Comparison of ENCODE assay signal across 23 mouse cellular contexts in genomic region chr4:100300171-100300570, GRCm38 (mm10).
DNase-seq lines count a peak whose midpoint lies in the region; ATAC-seq and TF ChIP-seq lines count a peak whose summit lies in the region.
"Had no signal": no experiment of that assay in that cellular context is flagged by ENCODE, and none has a peak within 500 bp of the region (broad histone marks: within the 10 kb centered on the region; RNA-seq: fewer than 3 reads in every experiment).

No protein-coding gene starts in this region.

- no peaks in the 10 kb centered on the region for H3K4me1 ChIP-seq in intestine, embryonic 15.5 days (replicated peaks)
- no peaks in the 10 kb centered on the region for H3K4me1 ChIP-seq in intestine, postnatal 0 days (replicated peaks; ENCODE audit: control insufficient read depth, insufficient read depth, low read length)
- H3K4me1 ChIP-seq in stomach, embryonic 15.5 days, result peaks cover 4% of the 10 kb centered on the region; the same call in 1 of the 2 replicates
- H3K4me1 ChIP-seq in stomach, postnatal 0 days (replicated peaks; ENCODE audit: control insufficient read depth, insufficient read depth), result no peaks in the 10 kb centered on the region
- H3K4me1 ChIP-seq: forebrain, embryonic 15.5 days had no signal

- H3K27me3 ChIP-seq in intestine, embryonic 15.5 days (replicated peaks), result no peaks in the 10 kb centered on the region
- H3K27me3 ChIP-seq in intestine, postnatal 0 days (replicated peaks; ENCODE audit: control insufficient read depth, insufficient read depth, low read length), result no peaks in the 10 kb centered on the region
- no peaks in the 10 kb centered on the region for H3K27me3 ChIP-seq in stomach, embryonic 15.5 days (replicated peaks)
- H3K27me3 ChIP-seq in stomach, postnatal 0 days (ENCODE audit: control insufficient read depth, insufficient read depth, low read length), result no peaks in the 10 kb centered on the region
- H3K27me3 ChIP-seq: CH12.LX; embryonic facial prominence, embryonic 12.5 days; forebrain, embryonic 13.5 days; forebrain, embryonic 15.5 days; Patski had no signal

- H3K9me3 ChIP-seq in intestine, embryonic 15.5 days, result no peaks in the 10 kb centered on the region
- no peaks in the 10 kb centered on the region for H3K9me3 ChIP-seq in intestine, postnatal 0 days (ENCODE audit: control insufficient read depth)
- H3K9me3 ChIP-seq in stomach, embryonic 15.5 days, result no peaks in the 10 kb centered on the region
- H3K9me3 ChIP-seq in stomach, postnatal 0 days (ENCODE audit: control insufficient read depth, low read length), result no peaks in the 10 kb centered on the region
- H3K9me3 ChIP-seq: embryonic facial prominence, embryonic 10.5 days; embryonic facial prominence, embryonic 12.5 days; forebrain, embryonic 13.5 days; forebrain, embryonic 15.5 days had no signal

- 50% methylated on average over 5 of the region's 5 CpGs for WGBS in intestine, embryonic 15.5 days
- WGBS in intestine, postnatal 0 days, result 49% methylated on average over 5 of the region's 5 CpGs
- 49% methylated on average over 5 of the region's 5 CpGs for WGBS in stomach, embryonic 15.5 days
- WGBS in stomach, postnatal 0 days, result 41% methylated on average over 5 of the region's 5 CpGs

- H3K27ac ChIP-seq in intestine, embryonic 15.5 days, result no peak overlapping the region
- H3K27ac ChIP-seq in intestine, postnatal 0 days (ENCODE audit: low read depth, low read length), result no peak overlapping the region
- H3K27ac ChIP-seq in stomach, embryonic 15.5 days, result no peak overlapping the region
- no peak overlapping the region for H3K27ac ChIP-seq in stomach, postnatal 0 days (replicated peaks)
- H3K27ac ChIP-seq: embryonic facial prominence, embryonic 10.5 days; embryonic facial prominence, embryonic 12.5 days; forebrain, embryonic 13.5 days; forebrain, embryonic 15.5 days had no signal

- no peak for ATAC-seq in intestine, embryonic 15.5 days
- ATAC-seq in intestine, postnatal 0 days, result no peak
- 0 out of 2 replicates have a peak, but pooled peaks have one; percentile 10 for ATAC-seq in stomach, embryonic 15.5 days (ENCODE audit: insufficient read depth, low FRiP score, low read depth)
- no peak for ATAC-seq in stomach, postnatal 0 days (ENCODE audit: low FRiP score, low TSS enrichment)
- ATAC-seq: activated CD4-positive, CD25-positive, alpha-beta regulatory T cell, adult 4 months; CD4-positive, CD25-positive, alpha-beta regulatory T cell, adult 4 months; forebrain, embryonic 13.5 days; forebrain, embryonic 15.5 days; forebrain, postnatal 0 days; Patski had no signal

- H3K4me3 ChIP-seq in intestine, embryonic 15.5 days (replicated peaks), result no peak overlapping the region
- H3K4me3 ChIP-seq in intestine, postnatal 0 days (ENCODE audit: low read depth, low read length), result no peak overlapping the region
- H3K4me3 ChIP-seq in stomach, embryonic 15.5 days (replicated peaks), result no peak overlapping the region
- no peak overlapping the region for H3K4me3 ChIP-seq in stomach, postnatal 0 days (ENCODE audit: low read depth, low read length)
- H3K4me3 ChIP-seq: embryonic facial prominence, embryonic 10.5 days; embryonic facial prominence, embryonic 12.5 days; forebrain, embryonic 13.5 days; forebrain, embryonic 15.5 days had no signal

- H3K9ac ChIP-seq in intestine, embryonic 15.5 days, result no peak overlapping the region
- H3K9ac ChIP-seq in intestine, postnatal 0 days (ENCODE audit: low read depth, low read length), result no peak overlapping the region
- H3K9ac ChIP-seq in stomach, embryonic 15.5 days, result no peak overlapping the region
- no peak overlapping the region for H3K9ac ChIP-seq in stomach, postnatal 0 days (ENCODE audit: low read length)
- H3K9ac ChIP-seq: embryonic facial prominence, embryonic 12.5 days; forebrain, embryonic 13.5 days; forebrain, embryonic 15.5 days; forebrain, postnatal 0 days had no signal

- H3K36me3 ChIP-seq in intestine, embryonic 15.5 days, result no peaks in the 10 kb centered on the region
- no peaks in the 10 kb centered on the region for H3K36me3 ChIP-seq in intestine, postnatal 0 days (ENCODE audit: control insufficient read depth, insufficient read depth)
- no peaks in the 10 kb centered on the region for H3K36me3 ChIP-seq in stomach, embryonic 15.5 days
- H3K36me3 ChIP-seq in stomach, postnatal 0 days (ENCODE audit: control insufficient read depth, insufficient read depth, low read length), result no peaks in the 10 kb centered on the region
- H3K36me3 ChIP-seq: embryonic facial prominence, embryonic 10.5 days; embryonic facial prominence, embryonic 12.5 days; forebrain, embryonic 15.5 days; G1E had no signal

- TF ChIP-seq CTCF in intestine, postnatal 0 days (IDR thresholded peaks at IDR 0.05; ENCODE audit: low read depth), result no peak
- TF ChIP-seq CTCF in stomach, postnatal 0 days (IDR thresholded peaks at IDR 0.05; ENCODE audit: low read depth), result no peak

- DNase-seq in adrenal gland, adult 2 months, result peak; percentile 57
- DNase-seq in adrenal gland, postnatal 25 days, result no peak
- DNase-seq in stomach, postnatal 0 days (ENCODE audit: low spot score), result no peak
- DNase-seq: adrenal gland, postnatal 10 days; B cell, adult 2 months; cerebellum, adult 11-12 months; cerebellum, adult 2 months; cerebellum, adult 9-10 months; cerebellum, postnatal 10 days; cerebellum, postnatal 25 days; forebrain, postnatal 0 days had no signal

- H3K4me2 ChIP-seq in intestine, embryonic 15.5 days (replicated peaks), result 0 out of 2 replicates have a peak overlapping the region, but pooled peaks have one; percentile 5
- no peak overlapping the region for H3K4me2 ChIP-seq in intestine, postnatal 0 days (replicated peaks; ENCODE audit: low read depth)
- no peak overlapping the region for H3K4me2 ChIP-seq in stomach, embryonic 15.5 days
- no peak overlapping the region for H3K4me2 ChIP-seq in stomach, postnatal 0 days (replicated peaks; ENCODE audit: low read depth)
- H3K4me2 ChIP-seq: embryonic facial prominence, embryonic 12.5 days; forebrain, embryonic 13.5 days; forebrain, embryonic 15.5 days had no signal

- no peak for TF ChIP-seq EP300 in stomach, postnatal 0 days (optimal IDR thresholded peaks at IDR 0.05)
